Mouse (Mus musculus) olfactory bulb, adult 2 months (tissue): ENCODE results near the gene Ptafr.

Experiments
- CTCF ChIP-seq: fragments of 200-500 bp; IDR thresholded peaks from 2 replicates; pipeline ENCODE4 v1.5.1; 2012; ENCODE audit warnings: low read depth, mild to moderate bottlenecking, low read length, moderate library complexity; ENCODE audit not compliant: insufficient read depth
- POLR2A ChIP-seq: fragments of 200-500 bp; IDR thresholded peaks from 2 replicates; pipeline ENCODE4 v1.6.1; 2012; ENCODE audit warnings: mild to moderate bottlenecking, low read depth, low read length, moderate library complexity; ENCODE audit not compliant: insufficient read depth

DNA sequence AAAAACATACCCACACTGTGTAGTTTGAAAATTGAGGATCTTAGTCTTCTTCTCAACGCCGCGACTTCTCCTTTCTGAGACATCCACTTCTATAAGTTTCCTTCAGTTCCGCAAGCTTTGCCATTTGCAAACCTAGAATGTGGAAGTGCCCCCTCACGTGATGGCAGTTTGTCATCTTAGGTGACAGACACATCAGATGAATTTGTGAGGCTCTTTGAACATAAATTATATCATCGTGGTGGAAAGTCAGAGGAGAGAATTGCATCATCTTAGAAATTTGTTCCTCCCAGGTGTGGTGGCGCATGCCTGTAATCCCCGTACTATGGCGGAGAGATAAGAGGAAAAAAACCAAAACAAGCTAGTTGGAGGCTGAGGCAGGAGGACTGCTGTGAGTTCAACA, 29.1 kb downstream of the Ptafr start:
- TF ChIP-seq POLR2A: no peak
- no peak for TF ChIP-seq CTCF
